Mouse (Mus musculus) gastrocnemius, postnatal 14 days (tissue): ENCODE measurements around the gene Ankrd55. TPM values are rescaled to one million over a fixed set of nuclear protein-coding genes. Genes with fewer than 3 reads are reported as not detected.

Experiments used
- DNase-seq: peaks from one replicate; pipeline ENCODE4 v3.0.0; 2021; ENCODE audit warnings: mixed read lengths
- intact Hi-C: fragments of 180-260 bp; cut with DNase I; formaldehyde crosslinking; loops from one replicate; pipeline ENCODE4 v1.15.1; 2025; ENCODE audit warnings: low total_unique reads
- total RNA-seq, 2 experiments: library from RNA; stranded (reverse); gene quantifications; 2 replicates each; pipeline ENCODE4 v1.2.3; 2021

Ankrd55 gene
- total RNA-seq, 2 experiments from 2014 or later, result 0.09 TPM; not detected in 1

- DNase-seq, result no peak
- intact Hi-C loops, result no loop called here
Measured at GRCm38 (mm10) chr13:112365303-112365702, 77.1 kb downstream of the Ankrd55 start.

- intact Hi-C loops, result no loop called here
- DNase-seq, result peak; percentile 64
Measured at GRCm38 (mm10) chr13:112365762-112366161, 77.5 kb downstream of the Ankrd55 start.

- intact Hi-C loops, result no loop called here
- no peak for DNase-seq
Measured at GRCm38 (mm10) chr13:112366321-112367029, 78.2 kb downstream of the Ankrd55 start.

GRCm38 (mm10) chr13:112371729-112372128 is 83.5 kb downstream of the Ankrd55 start:
- intact Hi-C loops, result no loop called here
- DNase-seq, result no peak

- DNase-seq, result peak; percentile 55
- intact Hi-C loops, result no loop called here
Measured at GRCm38 (mm10) chr13:112375766-112376165, 87.5 kb downstream of the Ankrd55 start.

GRCm38 (mm10) chr13:112378782-112379305 is 90.6 kb downstream of the Ankrd55 start:
- DNase-seq, result no peak
- intact Hi-C loops, result no loop called here

- no peak for DNase-seq
- intact Hi-C loops, result no loop called here
Measured at GRCm38 (mm10) chr13:112381476-112381875, 93.2 kb downstream of the Ankrd55 start.

GRCm38 (mm10) chr13:112382457-112382856 is 94.2 kb downstream of the Ankrd55 start:
- no peak for DNase-seq
- intact Hi-C loops, result no loop called here

GRCm38 (mm10) chr13:112382956-112383355 is 94.7 kb downstream of the Ankrd55 start:
- no peak for DNase-seq
- intact Hi-C loops, result no loop called here

GRCm38 (mm10) chr13:112383941-112384659 is 95.8 kb downstream of the Ankrd55 start:
- intact Hi-C loops, result no loop called here
- DNase-seq, result no peak

GRCm38 (mm10) chr13:112385040-112385439 is 96.8 kb downstream of the Ankrd55 start:
- no peak for DNase-seq
- intact Hi-C loops, result no loop called here

GRCm38 (mm10) chr13:112386494-112387075 is 98.3 kb downstream of the Ankrd55 start:
- no peak for DNase-seq
- intact Hi-C loops, result no loop called here

- intact Hi-C loops, result no loop called here
- no peak for DNase-seq
Measured at GRCm38 (mm10) chr13:112387279-112387678, 99.0 kb downstream of the Ankrd55 start.

- no peak for DNase-seq
- intact Hi-C loops, result no loop called here
Measured at GRCm38 (mm10) chr13:112388176-112388575, 99.9 kb downstream of the Ankrd55 start.

- intact Hi-C loops, result no loop called here
- DNase-seq, result no peak
Measured at GRCm38 (mm10) chr13:112390206-112390605, 102.0 kb downstream of the Ankrd55 start.

- no peak for DNase-seq
- intact Hi-C loops, result no loop called here
Measured at GRCm38 (mm10) chr13:112391354-112391753, 103.1 kb downstream of the Ankrd55 start.

GRCm38 (mm10) chr13:112393356-112393755 is 105.1 kb downstream of the Ankrd55 start:
- intact Hi-C loops, result no loop called here

GRCm38 (mm10) chr13:112394271-112394670 is 106.0 kb downstream of the Ankrd55 start:
- intact Hi-C loops, result no loop called here
- no peak for DNase-seq

More at GRCm38 (mm10) chr13:112393356-112393755, 105.1 kb downstream of the Ankrd55 start:
- DNase-seq, result no peak

- no peak for DNase-seq
- intact Hi-C loops, result no loop called here
Measured at GRCm38 (mm10) chr13:112404723-112405122, 116.5 kb downstream of the Ankrd55 start.

- DNase-seq, result no peak
- intact Hi-C loops, result no loop called here
Measured at GRCm38 (mm10) chr13:112405184-112405583, 116.9 kb downstream of the Ankrd55 start.
